Mouse (Mus musculus): ENCODE results near the gene Ak3.
"Not testable (repeated sequence)": the region's sequence is repeated elsewhere in the genome, so short reads cannot be mapped to it uniquely, and the experiment has no call there.

The Ak3 gene

DNA sequence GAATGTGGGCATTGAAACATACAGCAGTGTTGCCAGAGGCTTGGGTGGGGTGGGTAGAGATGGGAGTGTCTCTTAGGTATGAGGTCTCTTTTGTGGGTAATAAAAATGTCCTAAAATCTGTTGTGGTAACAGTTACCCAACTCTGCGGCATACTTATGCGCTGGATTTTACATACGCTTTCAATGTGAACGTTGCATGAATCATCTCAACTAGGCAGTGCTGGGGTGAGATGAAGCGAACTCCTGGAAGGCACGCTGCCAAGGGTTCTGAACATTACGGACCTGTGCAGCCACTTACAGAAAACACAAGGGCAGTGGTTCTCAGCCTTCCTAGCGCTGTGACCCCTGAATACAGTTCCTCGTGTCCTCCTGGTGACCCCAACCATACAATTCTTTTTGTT, 5.1 kb downstream of the Ak3 start:
- DNase-seq, result no peak

GRCm38 (mm10) chr19:29042143-29042542, 5.6 kb downstream of the Ak3 start:
- DNase-seq, result no peak

DNA sequence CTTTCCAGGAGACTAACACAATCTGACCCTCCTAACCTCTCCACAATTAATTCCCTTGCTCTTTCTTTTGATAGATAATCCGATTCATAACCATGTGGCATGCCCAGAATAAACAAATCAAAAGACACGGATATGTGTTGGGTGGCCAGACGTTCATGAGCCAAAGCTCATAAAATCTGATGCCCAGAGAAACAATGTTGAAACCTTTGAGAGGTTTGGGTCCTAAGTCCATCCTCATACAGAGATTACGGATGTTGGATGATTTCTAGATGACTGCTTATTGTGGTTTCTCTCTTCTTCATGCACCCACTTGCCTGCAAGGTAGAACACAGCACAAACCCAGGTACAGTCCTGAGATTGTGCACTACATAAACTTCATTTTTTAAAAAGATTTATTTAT, 7.6 kb downstream of the Ak3 start:
- DNase-seq, result no peak

GRCm38 (mm10) chr19:29039334-29039733, 8.4 kb downstream of the Ak3 start:
- DNase-seq, result no peak

DNA sequence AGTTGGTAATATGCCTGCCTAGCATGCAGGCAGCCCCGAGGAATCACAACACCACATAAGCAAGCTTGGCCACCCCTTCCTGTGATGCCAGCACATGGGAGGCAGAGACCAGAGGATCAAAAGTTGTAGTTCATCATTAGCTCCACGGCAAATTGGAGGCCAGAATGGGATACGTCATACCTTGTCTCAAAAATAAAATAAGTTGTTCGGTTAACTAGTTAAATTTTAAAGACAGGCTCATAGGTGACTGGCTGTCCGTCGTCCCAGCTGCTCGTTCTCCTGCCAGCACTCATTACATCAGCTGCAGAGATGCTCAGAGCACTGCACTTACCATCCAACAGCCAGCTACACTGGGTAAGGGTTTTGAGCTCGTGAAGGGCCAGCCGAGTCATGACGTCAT, 10.2 kb downstream of the Ak3 start:
- no peak for DNase-seq

- DNase-seq, result no peak
These were observed 10.7 kb downstream of the Ak3 start for GRCm38 (mm10) chr19:29037026-29037425.

DNA sequence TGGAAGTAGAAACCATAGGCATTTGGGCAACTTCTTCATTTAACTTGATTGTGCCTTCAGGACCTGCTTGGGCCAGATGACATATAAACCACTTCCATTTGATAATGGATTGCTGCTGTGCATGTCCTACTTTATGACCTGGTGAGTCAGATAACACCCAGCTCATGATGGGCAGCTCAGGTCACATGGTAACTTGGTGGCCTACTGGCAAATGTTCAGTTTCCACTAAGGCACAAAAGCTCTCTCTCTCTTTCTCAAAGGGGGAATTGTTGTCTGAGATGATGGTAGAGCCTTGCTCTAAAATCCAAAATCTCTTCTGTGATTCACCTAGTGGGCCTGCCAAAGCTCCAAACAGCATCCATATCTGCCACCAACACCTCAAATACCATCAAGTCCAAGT, 15.1 kb downstream of the Ak3 start:
- no peak for DNase-seq

- DNase-seq, result no peak
These were observed 16.0 kb downstream of the Ak3 start for GRCm38 (mm10) chr19:29031788-29032187.

DNA sequence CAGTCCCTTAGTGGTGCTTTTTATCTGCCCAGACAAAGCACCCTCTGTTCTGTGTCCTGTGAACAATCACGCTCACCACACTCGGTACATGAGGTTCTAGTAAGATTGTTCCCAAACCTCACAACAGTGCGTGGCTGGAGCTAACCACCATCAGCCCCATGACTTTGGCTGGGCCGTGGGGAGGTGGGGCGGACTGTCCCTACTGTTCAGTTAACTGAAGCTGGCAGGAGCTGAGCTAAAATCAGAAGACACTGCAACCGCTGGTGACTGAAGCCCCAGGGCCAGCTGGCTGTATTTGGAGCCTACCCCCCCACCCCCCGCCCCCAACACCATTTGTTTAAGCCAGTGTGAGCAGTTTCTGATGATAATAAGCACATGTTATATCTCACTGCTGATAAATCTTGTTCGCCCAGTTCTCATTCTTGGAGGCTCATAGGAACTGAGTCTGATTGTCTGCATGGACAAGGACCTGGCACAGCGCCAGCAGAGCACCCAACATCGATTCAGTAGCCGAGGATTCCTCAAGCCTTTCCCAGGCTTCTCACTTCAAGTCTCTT, 23.3 kb downstream of the Ak3 start:
- no peak for DNase-seq

DNA sequence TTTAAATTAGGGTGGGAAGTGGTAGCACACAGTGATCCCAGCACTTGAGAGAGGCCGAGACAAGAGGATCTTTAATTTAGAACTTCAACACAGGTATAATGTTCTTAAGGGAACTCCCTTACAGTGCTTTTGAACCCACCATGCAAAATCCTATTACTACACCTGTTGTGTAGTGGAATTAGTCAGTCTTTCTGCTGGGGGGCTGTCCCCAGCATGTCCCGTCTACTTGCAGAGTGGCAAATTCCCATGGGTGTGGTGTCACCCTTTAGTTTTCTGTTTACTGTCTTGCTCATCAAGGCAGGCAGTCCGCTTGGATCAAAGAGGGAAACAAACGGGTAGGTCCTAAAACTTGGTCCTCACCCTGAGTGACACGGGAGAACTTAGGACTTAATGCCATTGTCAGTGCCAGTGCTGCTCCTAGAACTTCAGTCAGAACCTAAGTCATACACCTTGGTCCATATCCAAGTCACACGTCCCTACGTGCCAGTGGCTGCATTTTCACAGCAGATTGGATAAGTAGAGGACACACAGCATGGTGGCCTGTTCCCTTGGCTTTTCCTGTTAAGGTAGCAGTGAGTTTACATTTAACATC, 25.9 kb downstream of the Ak3 start:
- no peak for DNase-seq

- DNase-seq, result no peak
These were observed 28.1 kb downstream of the Ak3 start for GRCm38 (mm10) chr19:29019647-29020046.

DNA sequence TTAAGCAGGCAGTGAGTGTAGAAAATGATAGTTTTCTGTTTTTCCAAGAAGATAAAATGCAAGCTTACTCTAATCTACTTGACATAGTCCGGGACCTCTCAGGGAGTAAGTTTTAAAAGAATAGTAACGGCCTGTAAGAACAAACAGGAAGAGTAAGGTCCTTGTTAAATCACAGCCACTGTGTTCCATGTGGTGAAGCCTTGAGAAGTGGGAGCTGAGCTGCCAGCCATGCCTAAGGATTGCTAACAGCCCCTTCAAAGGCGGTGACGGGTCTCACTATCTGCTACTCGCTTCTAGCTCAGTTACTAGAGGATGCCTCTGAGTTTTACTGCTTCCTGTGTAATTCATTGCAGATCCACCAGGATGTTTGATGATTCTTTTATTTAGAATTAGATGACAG, 31.0 kb downstream of the Ak3 start:
- no peak for DNase-seq

DNA sequence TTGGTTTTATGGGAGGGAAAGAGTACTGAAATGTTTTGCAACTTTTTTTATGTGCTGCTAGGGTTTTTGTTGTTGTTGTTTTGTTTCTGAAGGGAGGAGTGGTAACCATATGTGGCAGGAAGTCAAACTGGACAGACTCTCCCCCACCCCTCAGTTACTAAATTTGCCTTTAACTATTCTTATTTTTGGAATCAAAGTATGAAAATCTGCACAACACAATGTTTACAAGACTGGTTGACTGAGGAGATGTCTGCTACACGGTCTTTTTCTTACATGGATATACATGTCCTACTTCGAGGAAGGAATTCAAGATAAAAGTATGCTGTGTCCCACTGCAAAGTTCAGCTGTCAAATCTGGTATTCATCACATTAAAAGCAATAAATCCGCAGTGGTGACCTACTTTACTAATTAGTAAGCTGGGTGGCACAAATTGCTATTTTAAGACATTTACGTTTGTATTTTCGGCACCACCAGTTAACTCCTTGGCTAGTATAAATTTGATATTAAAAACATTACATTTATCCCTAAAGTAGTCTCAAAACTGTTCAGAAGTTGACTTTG, 31.5 kb downstream of the Ak3 start:
- DNase-seq, result no peak

DNA sequence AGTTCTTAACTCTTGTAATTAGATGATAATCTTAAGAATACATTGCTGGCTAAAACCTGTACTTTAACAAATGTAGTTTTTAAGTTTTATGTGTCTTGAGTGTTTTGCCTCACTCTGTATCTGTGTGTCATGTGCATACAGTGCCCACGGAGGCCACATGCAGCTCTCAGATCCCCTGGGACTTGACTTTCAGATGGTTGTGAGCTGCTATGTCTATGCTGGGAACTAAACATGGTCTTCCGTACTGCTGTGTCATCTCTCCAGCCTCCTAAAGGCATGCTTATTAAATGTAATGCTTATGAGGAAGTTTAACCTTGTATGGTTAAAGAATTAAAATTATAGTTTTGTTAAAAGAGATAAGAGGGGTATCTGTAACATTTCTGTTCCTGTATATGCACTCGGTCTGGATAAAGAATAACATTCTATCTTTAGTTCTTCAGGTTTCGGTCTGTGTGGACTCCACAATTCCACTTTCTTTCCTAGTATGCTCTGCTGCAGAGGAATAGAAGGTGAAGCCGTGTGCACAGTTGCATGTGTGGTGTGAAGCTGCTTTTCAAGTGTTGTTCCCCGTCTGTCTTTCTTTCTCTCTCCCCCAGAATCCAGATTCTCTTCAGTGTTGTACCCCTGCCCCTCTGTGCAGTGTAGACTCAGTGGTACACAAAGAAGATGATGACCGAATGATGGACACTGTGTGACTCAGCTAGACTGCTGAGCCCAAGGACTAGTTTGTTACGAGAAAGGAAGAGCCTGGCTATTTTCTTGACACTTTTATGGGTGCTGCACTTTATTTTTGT, 32.2 kb downstream of the Ak3 start:
- DNase-seq, result no peak

DNA sequence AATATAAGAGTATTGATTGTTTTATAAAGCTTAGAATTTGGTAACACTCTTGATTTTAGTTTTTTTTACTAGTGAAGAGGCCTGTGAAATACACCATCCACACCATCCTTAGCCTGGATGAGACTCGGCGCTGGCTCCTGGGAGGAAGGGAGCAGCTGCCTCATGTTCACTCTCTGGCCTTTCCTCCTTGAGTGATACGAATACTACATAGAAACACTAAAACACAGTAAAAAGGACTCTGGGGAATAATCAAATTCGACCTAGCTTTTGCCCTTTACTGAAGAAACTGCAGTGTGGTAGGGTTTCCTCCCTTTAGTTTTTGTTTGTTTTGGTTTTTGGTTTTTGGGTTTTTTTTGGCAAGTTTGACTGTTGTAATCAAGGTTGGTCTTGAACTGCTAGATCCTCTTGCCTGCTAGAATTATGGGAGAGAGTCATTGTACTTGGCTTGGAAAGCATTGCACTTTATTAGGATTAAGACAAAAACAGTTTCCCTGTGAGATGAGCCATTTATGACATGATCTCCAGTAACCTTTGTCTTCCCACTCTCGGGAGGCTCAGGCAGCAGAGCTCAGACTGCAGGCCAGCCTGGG, 33.2 kb downstream of the Ak3 start:
- peak in 1 of 2 experiments; percentile 28 for DNase-seq

DNA sequence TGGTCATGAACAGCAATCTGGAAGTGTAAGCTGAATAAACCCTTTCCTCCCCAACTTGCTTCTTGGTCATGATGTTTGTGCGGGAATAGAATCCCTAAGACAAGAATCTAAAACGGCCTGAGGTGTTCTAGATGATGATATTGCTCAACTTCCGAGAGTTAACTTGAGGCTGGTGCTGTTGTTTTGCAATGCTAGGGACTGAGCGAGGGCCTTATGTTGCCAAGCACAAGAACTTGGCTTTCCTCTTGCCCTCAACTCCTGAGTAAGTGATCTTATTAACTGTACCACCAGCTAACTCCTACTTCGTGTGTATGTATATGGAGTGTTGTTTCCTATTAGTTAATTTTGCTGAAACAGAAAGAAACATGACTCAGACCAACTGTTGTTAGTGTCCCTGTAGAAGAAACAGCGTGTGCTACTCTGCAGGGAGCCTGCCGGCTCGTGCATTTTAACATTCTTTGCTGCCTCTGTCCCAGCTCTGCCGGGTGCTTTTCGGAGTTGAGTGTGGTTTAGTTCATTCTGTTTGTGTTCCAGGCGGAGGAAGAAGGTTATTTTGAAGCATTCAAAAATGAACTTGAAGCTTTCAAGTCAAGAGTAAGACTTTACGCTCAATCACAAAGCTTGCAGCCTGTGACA, 36.3 kb downstream of the Ak3 start:
- DNase-seq, result no peak

DNA sequence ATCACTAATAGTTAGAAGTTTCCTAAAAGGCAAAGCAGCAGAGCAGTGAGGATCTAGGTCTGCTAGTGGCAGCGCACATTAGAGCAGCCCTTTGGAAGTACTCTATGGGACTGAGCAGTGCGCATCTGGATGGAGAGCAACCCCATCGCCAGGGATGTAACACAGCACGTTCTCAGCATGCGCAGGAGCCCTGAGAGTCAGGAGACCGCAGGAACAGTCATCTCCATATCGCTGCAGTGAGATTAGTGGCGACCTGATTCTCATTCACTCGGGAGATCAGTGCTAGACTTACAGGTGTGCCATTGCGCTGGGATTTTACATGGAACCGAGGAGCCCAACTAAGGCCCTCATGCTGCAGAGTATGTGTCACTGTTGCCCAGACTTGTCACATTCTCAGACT, 38.7 kb downstream of the Ak3 start:
- no peak for DNase-seq

GRCm38 (mm10) chr19:29008069-29008706, 39.6 kb downstream of the Ak3 start:
- no peak for DNase-seq

GRCm38 (mm10) chr19:29000321-29000720, 47.4 kb downstream of the Ak3 start:
- DNase-seq, result not testable (repeated sequence)

- no peak for DNase-seq
These were observed 49.7 kb downstream of the Ak3 start for GRCm38 (mm10) chr19:28997976-28998630.

DNA sequence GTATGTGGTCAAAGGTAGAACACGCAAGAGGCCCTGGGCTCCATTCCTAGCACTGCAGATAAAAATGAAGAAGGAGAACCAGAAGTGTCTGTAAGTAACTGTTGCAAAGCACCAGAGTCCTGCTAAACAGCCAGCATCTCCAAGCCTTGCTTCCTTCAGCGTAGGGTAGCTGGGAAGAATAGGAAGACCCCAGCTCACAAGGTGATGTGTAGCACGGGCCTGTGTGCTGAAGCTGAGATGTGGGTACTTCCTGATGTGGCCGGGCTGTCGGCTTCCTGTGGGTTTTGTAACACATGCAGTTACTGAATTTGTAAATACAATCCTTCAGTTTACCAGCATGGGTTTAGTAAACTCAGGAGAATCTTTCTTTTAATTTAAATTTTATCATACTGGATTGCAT, 52.4 kb downstream of the Ak3 start:
- DNase-seq, result no peak

- no peak for DNase-seq
These were observed 52.9 kb downstream of the Ak3 start for GRCm38 (mm10) chr19:28994870-28995269.
